Mouse (Mus musculus): ENCODE measurements around the gene Klhl22. TPM values are rescaled to one million over a fixed set of nuclear protein-coding genes. Genes with fewer than 3 reads are reported as not detected.
A peak's percentile ranks its signal among the peaks of the same experiment; 100 is the strongest.

Gene Klhl22
- polyA plus RNA-seq, 1 experiment from 2014 or later = 38.7 TPM

DNA sequence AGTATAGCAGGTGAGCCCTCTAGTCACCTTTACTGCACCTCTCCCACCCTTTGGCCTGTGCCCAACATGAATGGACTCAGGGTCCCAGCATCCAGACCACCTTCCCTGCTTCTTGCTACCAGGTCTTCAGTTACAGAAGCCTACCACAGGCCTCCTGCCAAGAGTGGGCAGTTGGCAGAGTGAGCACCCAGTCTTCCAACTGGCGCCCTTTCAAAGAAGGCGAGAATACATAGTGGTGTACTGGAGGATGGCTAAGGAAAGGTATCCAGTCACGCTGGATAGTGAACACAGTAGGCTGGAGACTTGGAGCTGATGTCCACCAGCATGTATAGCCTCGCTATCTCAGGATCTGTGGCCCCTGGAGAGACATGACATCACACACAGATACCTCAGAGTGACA is 34.6 kb downstream of the Klhl22 start:
- H3K9me3 ChIP-seq (ENCODE audit: control insufficient read depth, low read length) = no peaks in the 10 kb centered on the region
- no peak overlapping the region for H3K4me3 ChIP-seq (ENCODE audit: low read depth, low read length)
- H3K36me3 ChIP-seq (ENCODE audit: control insufficient read depth, insufficient read depth, low read length) = peaks cover 7% of the 10 kb centered on the region; the same call in 1 of the 2 replicates
- H3K4me2 ChIP-seq = no peak overlapping the region
- peaks cover 12% of the 10 kb centered on the region for H3K4me1 ChIP-seq (ENCODE audit: control insufficient read depth, insufficient read depth, low read length)
- ATAC-seq (ENCODE audit: low FRiP score) (no peak), DNase-seq (ENCODE audit: low spot score, missing footprints) (no peak)
- H3K27me3 ChIP-seq (ENCODE audit: control insufficient read depth, insufficient read depth, low read length) = peaks cover 38% of the 10 kb centered on the region
- no peak overlapping the region for H3K27ac ChIP-seq (ENCODE audit: low read depth, low read length)
- H3K9ac ChIP-seq (ENCODE audit: low read length) = no peak overlapping the region
- 87% methylated on average over 4 of the region's 4 CpGs for WGBS

DNA sequence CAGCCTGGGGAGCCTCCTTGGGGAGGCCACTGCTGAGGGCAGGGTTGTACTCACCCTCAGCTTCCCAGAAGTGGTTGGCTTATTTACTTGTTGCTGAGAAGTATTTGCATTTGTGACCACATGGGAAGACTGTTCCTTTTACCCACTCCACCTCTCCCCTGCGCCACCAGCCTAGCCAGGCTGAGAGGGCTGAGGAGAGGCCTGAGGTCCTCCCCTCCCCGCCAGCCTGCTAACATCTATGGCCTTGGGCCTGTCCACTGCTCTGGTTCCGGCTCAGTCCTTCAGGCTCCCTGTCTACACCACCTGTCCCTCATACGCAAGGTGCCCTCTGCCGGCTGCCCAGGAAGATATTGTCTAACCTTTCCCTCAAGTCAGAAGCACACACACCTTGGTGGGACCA is 36.2 kb downstream of the Klhl22 start:
- H3K4me2 ChIP-seq = no peak overlapping the region
- H3K9ac ChIP-seq (ENCODE audit: low read length) = no peak overlapping the region
- peaks cover 53% of the 10 kb centered on the region for H3K27me3 ChIP-seq (ENCODE audit: control insufficient read depth, insufficient read depth, low read length)
- peaks cover 4% of the 10 kb centered on the region; the same call in 1 of the 2 replicates for H3K36me3 ChIP-seq (ENCODE audit: control insufficient read depth, insufficient read depth, low read length)
- WGBS = 48% methylated on average over 5 of the region's 5 CpGs
- no peak overlapping the region for H3K27ac ChIP-seq (ENCODE audit: low read depth, low read length)
- H3K4me1 ChIP-seq (ENCODE audit: control insufficient read depth, insufficient read depth, low read length) = peaks cover 12% of the 10 kb centered on the region
- DNase-seq (ENCODE audit: low spot score, missing footprints) (no peak), ATAC-seq (ENCODE audit: low FRiP score) (no peak)
- no peak overlapping the region for H3K4me3 ChIP-seq (ENCODE audit: low read depth, low read length)
- no peaks in the 10 kb centered on the region for H3K9me3 ChIP-seq (ENCODE audit: control insufficient read depth, low read length)

DNA sequence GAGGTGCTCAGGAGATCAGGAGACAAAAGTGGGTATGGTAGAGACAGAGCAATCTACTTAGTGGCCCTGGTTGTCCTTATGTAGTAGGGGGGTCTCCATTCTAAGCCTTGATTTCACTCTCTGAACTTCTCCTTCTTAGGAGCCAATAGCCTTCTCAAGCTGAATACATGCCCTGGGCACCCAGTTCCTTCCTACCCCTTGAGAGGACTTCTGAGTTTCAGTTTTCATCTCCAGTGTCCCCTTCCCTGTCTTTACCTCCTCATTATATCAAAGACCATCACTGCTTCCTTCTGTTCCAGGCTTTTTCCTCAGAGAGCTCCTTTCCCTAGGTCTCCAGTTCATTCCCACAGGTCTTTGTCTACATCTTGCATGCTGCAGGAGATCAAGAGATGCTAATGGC is 37.1 kb downstream of the Klhl22 start:
- Histone ChIP-seq H3K27me3 (ENCODE audit: control insufficient read depth, insufficient read depth, low read length) (peaks cover 61% of the 10 kb centered on the region), H3K27ac (ENCODE audit: low read depth, low read length) (no peak overlapping the region), H3K36me3 (ENCODE audit: control insufficient read depth, insufficient read depth, low read length) (peaks cover 4% of the 10 kb centered on the region; the same call in 1 of the 2 replicates), H3K9me3 (ENCODE audit: control insufficient read depth, low read length) (no peaks in the 10 kb centered on the region), H3K4me1 (ENCODE audit: control insufficient read depth, insufficient read depth, low read length) (peaks cover 12% of the 10 kb centered on the region), H3K4me2 (peak overlapping the region; percentile 75), H3K9ac (ENCODE audit: low read length) (peak overlapping the region; percentile 67; the same call in 1 of the 2 replicates), H3K4me3 (ENCODE audit: low read depth, low read length) (peak overlapping the region; percentile 50; the same call in 1 of the 2 replicates)
- ATAC-seq (ENCODE audit: low FRiP score) (no peak), DNase-seq (ENCODE audit: low spot score, missing footprints) (no peak)

- 2% methylated on average over 54 of the region's 81 CpGs for WGBS
- ATAC-seq (ENCODE audit: low FRiP score) = peak; percentile 54
- Histone ChIP-seq H3K4me2 (peak within 1 kb of the TSS; percentile 75), H3K4me1 (ENCODE audit: control insufficient read depth, insufficient read depth, low read length) (peaks cover 12% of the 10 kb centered on the region), H3K27me3 (ENCODE audit: control insufficient read depth, insufficient read depth, low read length) (peaks cover 68% of the 10 kb centered on the region), H3K27ac (ENCODE audit: low read depth, low read length) (no peak within 1 kb of the TSS), H3K4me3 (ENCODE audit: low read depth, low read length) (peak within 1 kb of the TSS; percentile 50), H3K9me3 (ENCODE audit: control insufficient read depth, low read length) (no peaks in the 10 kb centered on the region), H3K9ac (ENCODE audit: low read length) (peak within 1 kb of the TSS; percentile 67), H3K36me3 (ENCODE audit: control insufficient read depth, insufficient read depth, low read length) (peaks cover 1% of the 10 kb centered on the region; the same call in 1 of the 2 replicates)
- peak; percentile 94 for DNase-seq (ENCODE audit: low spot score, missing footprints)
Measured at GRCm38 (mm10) chr16:17796971-17797811, 37.8 kb downstream of the Klhl22 start, which contains the start of gene Scarf2. Scarf2 (plus strand) TSS chr16:17797282.

DNA sequence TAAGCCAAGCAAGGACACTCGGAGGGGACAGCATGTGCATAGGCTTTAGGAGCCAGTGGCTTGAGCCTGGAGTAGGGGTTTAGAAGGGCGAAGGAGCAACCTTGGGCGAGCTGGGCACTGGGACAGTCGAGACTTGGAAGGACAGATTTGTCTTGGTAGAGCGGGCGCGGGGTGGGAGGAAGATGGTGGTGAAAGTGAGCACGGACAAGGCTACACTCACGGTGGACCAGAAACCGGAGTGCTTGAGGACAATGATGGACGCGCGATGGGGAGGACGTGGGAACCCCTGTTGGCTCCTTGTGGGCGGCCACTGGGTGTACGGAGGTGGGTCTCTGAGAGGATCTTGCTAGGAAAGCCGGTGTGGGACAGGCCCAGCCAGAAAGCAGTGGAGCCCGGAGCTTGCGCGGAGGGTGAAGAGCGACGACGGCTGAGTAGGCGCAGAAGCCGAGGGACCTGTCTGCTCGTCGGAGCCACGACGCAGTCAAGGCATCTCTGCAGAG is 38.4 kb downstream of the Klhl22 start:
- 3% methylated on average over 29 of the region's 29 CpGs for WGBS
- ATAC-seq (ENCODE audit: low FRiP score) (peak; percentile 10; the same call in 1 of the 2 replicates), DNase-seq (ENCODE audit: low spot score, missing footprints) (peak; percentile 97)
- peak overlapping the region; percentile 75 for H3K4me2 ChIP-seq
- no peak overlapping the region for H3K27ac ChIP-seq (ENCODE audit: low read depth, low read length)
- H3K4me1 ChIP-seq (ENCODE audit: control insufficient read depth, insufficient read depth, low read length) = peaks cover 17% of the 10 kb centered on the region
- peak overlapping the region; percentile 50 for H3K4me3 ChIP-seq (ENCODE audit: low read depth, low read length)
- H3K36me3 ChIP-seq (ENCODE audit: control insufficient read depth, insufficient read depth, low read length) = no peaks in the 10 kb centered on the region
- no peaks in the 10 kb centered on the region for H3K9me3 ChIP-seq (ENCODE audit: control insufficient read depth, low read length)
- H3K27me3 ChIP-seq (ENCODE audit: control insufficient read depth, insufficient read depth, low read length) = peaks cover 75% of the 10 kb centered on the region
- peak overlapping the region; percentile 67 for H3K9ac ChIP-seq (ENCODE audit: low read length)

DNA sequence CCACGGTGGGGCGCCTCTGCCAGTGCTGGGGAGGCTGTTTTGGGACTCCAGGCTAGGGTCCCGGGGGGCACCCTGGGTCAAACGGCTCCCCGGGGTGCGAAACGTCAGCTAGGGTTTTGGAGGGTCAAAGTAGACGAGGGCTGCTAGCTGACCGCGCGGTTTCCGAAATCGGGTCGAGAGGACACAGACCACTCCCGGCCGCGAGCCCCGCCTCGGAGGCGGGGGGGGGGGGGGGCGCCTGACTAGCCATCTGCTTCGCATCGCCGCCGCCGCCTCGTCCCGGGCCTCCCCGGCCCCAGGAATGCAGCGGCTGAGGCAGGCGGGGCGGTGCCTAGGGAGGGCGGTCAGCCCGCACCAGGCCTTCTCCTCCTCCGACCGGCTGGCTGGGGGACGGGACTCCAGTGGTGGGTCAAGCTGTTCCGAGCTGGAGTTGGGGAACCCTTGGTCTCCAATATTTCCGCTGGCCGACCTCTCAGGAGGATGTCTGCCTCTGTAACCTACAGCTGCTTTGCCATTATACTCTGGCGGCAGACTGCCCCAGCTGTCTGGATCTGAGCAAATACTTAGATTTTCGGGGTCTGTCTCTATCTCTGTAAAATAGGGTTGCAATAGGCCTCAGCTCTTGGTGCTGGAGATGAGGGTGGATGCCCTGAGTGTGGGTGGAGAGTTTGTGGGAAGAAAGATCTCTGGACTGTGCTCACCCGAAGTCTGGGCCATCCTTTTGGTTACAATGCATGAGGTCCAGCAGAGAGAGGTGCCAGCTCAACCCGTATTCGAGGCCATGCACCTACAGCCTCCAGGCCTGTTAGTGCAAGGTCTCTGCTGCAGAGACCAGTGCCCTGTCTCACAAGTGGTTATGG is 39.1 kb downstream of the Klhl22 start:
- peak; percentile 96 for DNase-seq (ENCODE audit: low spot score, missing footprints)
- WGBS = 2% methylated on average over 35 of the region's 45 CpGs

DNA sequence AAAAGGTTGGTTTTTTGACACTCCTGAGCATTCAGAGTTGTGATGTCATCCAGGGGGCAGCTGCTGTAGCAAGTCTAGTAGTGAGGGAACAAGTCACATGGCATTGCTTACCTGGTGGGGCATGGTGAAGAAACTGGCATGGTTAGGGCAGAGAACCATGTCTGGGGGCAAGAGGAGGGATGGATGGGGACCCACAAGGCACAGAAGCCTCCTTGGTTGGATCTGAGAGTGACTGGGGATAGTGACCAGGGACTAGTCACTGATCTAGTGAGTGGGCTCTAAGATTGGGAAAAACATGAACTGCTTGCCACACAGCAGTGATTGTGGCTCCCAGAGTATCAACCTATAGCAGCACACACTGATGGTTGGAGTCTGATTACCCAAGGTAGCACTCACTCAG is 40.2 kb downstream of the Klhl22 start:
- Histone ChIP-seq H3K4me1 (ENCODE audit: control insufficient read depth, insufficient read depth, low read length) (peaks cover 32% of the 10 kb centered on the region), H3K36me3 (ENCODE audit: control insufficient read depth, insufficient read depth, low read length) (no peaks in the 10 kb centered on the region)
- peak; percentile 90 for DNase-seq (ENCODE audit: low spot score, missing footprints)

More for the DNA sequence above, 39.1 kb downstream of the Klhl22 start:
- Histone ChIP-seq H3K4me2 (peak overlapping the region; percentile 48), H3K27me3 (ENCODE audit: control insufficient read depth, insufficient read depth, low read length) (peaks cover 82% of the 10 kb centered on the region), H3K9ac (ENCODE audit: low read length) (peak overlapping the region; percentile 67; the same call in 1 of the 2 replicates), H3K4me3 (ENCODE audit: low read depth, low read length) (peak overlapping the region; percentile 50), H3K36me3 (ENCODE audit: control insufficient read depth, insufficient read depth, low read length) (no peaks in the 10 kb centered on the region), H3K4me1 (ENCODE audit: control insufficient read depth, insufficient read depth, low read length) (peaks cover 23% of the 10 kb centered on the region), H3K27ac (ENCODE audit: low read depth, low read length) (no peak overlapping the region), H3K9me3 (ENCODE audit: control insufficient read depth, low read length) (no peaks in the 10 kb centered on the region)
- ATAC-seq (ENCODE audit: low FRiP score) = peak; percentile 54

DNA sequence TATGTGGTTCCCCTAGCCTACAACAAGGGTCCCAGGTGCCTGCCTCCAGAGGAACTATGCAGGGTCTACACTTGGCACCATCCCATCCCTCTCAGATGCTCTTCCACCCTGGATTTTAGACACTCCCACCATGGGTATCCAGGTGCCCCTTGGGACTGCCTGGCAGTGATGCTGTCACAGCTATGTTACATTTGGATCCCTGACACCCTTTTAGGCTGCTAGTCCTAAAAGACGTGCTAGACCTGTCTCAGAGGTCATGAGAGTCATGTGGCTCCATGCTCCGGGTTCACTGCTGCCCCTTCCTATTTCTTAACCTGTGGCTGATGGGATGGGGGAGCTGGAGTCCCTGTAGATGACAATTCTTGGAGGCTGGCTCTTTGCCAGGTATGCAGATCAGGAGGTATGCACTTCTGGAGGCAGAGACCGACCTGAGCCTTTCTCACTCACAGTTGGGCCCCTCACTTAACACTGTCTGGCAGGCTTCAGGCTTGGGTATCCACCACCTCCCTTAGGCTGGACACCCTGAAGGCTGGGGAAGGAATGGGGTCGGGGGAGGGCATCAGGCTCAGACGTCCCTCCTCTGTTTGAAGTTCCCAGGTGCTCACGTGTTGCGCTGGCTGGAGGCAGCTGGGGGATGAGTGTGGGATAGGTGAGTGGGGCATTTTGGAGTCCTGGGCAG is 42.5 kb downstream of the Klhl22 start:
- no peaks in the 10 kb centered on the region for H3K9me3 ChIP-seq (ENCODE audit: control insufficient read depth, low read length)
- peak; percentile 89 for DNase-seq (ENCODE audit: low spot score, missing footprints)
- no peak overlapping the region for H3K4me3 ChIP-seq (ENCODE audit: low read depth, low read length)
- no peak overlapping the region for H3K9ac ChIP-seq (ENCODE audit: low read length)
- ATAC-seq (ENCODE audit: low FRiP score) = no peak
- no peak overlapping the region for H3K4me2 ChIP-seq
- H3K27me3 ChIP-seq (ENCODE audit: control insufficient read depth, insufficient read depth, low read length) = peaks cover 98% of the 10 kb centered on the region
- no peak overlapping the region for H3K27ac ChIP-seq (ENCODE audit: low read depth, low read length)
- WGBS = 2% methylated on average over 7 of the region's 7 CpGs
- peaks cover 44% of the 10 kb centered on the region for H3K4me1 ChIP-seq (ENCODE audit: control insufficient read depth, insufficient read depth, low read length)
- no peaks in the 10 kb centered on the region for H3K36me3 ChIP-seq (ENCODE audit: control insufficient read depth, insufficient read depth, low read length)

More for the DNA sequence above, 40.2 kb downstream of the Klhl22 start:
- Histone ChIP-seq H3K27ac (ENCODE audit: low read depth, low read length) (no peak overlapping the region), H3K9ac (ENCODE audit: low read length) (no peak overlapping the region), H3K9me3 (ENCODE audit: control insufficient read depth, low read length) (no peaks in the 10 kb centered on the region), H3K4me3 (ENCODE audit: low read depth, low read length) (0 out of 2 replicates have a peak overlapping the region, but pooled peaks have one; percentile 1), H3K4me2 (no peak overlapping the region), H3K27me3 (ENCODE audit: control insufficient read depth, insufficient read depth, low read length) (peaks cover 92% of the 10 kb centered on the region)
- ATAC-seq (ENCODE audit: low FRiP score) = no peak
